Mouse (Mus musculus): ENCODE data around the gene Akap6. TPM values are rescaled to one million over a fixed set of nuclear protein-coding genes. Genes with fewer than 3 reads are reported as not detected.
A peak's percentile ranks its signal among the peaks of the same experiment; 100 is the strongest.
"Not testable (repeated sequence)": the region's sequence is repeated elsewhere in the genome, so short reads cannot be mapped to it uniquely, and the experiment has no call there.

The Akap6 gene
- total and polyA plus RNA-seq, 3 experiments, result 0.12 to 0.42 (median 0.33) TPM

DNA sequence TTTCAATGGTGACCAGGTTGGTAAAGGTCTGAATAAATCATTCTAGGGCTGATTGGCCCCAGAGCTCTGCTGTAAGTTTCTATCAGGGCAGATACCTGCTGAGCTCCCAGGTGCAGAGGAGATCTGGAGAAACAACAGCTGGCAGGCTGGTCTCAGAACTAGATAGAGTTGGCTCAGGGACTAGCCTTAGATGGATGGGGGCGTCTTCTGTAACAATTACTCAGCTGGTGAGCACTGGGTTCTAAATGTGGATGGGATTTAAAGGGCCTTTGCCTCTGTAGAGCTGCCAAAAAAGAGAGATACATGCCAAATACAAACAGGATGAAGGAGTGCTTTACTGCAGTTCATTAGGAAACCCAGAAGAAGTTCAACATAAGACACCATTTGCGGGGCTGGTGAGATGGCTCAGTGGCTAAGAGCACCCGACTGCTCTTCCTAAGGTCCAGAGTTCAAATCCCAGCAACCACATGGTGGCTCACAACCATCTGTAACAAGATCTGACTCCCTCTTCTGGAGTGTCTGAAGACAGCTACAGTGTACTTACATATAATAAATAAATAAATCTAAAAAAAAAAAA, 24.9 kb downstream of the Akap6 start:
- H3K27ac ChIP-seq (ENCODE audit: insufficient read depth, low read depth); H3K36me3 ChIP-seq (replicated peaks in 1 of 2; ENCODE audit: control insufficient read depth in 1 of 2, insufficient read depth in 1 of 2, low read length in 1 of 2); H3K4me3 ChIP-seq (replicated peaks in 1 of 3; ENCODE audit: low read depth in 2 of 3, low read length in 2 of 3, poor library complexity in 1 of 3); H3K9me3 ChIP-seq (replicated peaks; ENCODE audit: low read length); dilution Hi-C loops (cut with MboI; ENCODE audit: extremely low pct_ligation_motif_present, extremely low pct_unique_long_range_greater_than_20kb, low sequenced_read_pairs); H3K27me3 ChIP-seq (replicated peaks); in situ Hi-C loops (cut with MboI; ENCODE audit: low pct_ligation_motif_present, low pct_unique_long_range_greater_than_20kb, low sequenced_read_pairs); DNase-seq (ENCODE audit: extremely low read depth); H3K4me2 ChIP-seq (ENCODE audit: insufficient read depth, low read depth, poor library complexity, severe bottlenecking); H3K79me2 ChIP-seq (replicated peaks; ENCODE audit: control insufficient read depth, extremely low read depth, insufficient read depth, poor library complexity, severe bottlenecking); H3K9ac ChIP-seq (ENCODE audit: insufficient read depth, low read depth): not testable (repeated sequence)
- peak; percentile 71 for TF ChIP-seq TBP (conservative IDR thresholded peaks at IDR 0.05; ENCODE audit: low read depth, low read length)
- peaks cover 4 to 12% of the 10 kb centered on the region in 2 experiments for H3K4me1 ChIP-seq (ENCODE audit: control insufficient read depth in 1 of 2, insufficient read depth in 2 of 2)

DNA sequence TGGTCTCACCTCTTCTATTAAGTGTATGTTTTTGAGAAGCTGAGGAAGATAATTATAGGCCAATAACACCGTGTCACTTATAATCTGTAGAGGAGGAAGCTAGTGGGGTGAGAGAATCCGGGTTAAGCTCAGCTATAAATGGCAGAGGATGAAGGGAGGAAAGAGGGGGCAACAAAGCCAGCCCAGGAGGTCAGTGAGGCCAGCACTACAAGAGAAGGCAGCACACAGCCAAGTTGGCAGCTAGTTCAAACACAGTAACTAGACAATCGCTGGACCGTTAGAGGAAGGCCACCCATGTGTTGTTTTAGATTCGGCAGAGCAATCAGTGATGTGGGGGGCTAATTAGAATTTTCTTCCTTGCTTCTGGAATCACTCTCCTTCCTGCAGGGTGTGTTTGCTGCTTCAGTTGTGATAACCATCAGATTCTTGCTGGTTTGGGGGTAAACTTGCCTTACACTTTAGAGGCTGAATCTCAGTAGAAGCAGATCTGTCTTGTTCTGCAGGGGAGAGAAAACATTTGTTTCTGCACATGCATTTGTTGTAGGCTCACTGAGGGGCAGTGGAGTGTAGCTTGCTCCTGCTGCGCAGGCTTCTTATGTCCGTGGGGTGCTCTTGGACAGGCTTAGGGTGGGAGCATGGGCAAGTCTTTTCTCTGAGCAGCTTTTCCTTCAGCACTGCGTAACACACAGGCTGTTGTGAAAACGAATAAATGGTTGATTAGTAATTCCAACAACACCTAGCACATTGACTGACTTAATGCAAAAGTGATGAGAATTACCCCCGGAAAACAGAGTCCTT, 27.4 kb downstream of the Akap6 start:
- in situ Hi-C loops (cut with MboI; ENCODE audit: low pct_ligation_motif_present, low pct_unique_long_range_greater_than_20kb, low sequenced_read_pairs) (no loop called here), dilution Hi-C loops (cut with MboI; ENCODE audit: extremely low pct_ligation_motif_present, extremely low pct_unique_long_range_greater_than_20kb, low sequenced_read_pairs) (no loop called here)
- H3K27me3 ChIP-seq (replicated peaks), result no peaks in the 10 kb centered on the region
- no peak overlapping the region for H3K4me3 ChIP-seq (replicated peaks in 1 of 3; ENCODE audit: low read depth in 2 of 3, low read length in 2 of 3, poor library complexity in 1 of 3)
- no peak for DNase-seq (ENCODE audit: extremely low read depth)
- no peak overlapping the region for H3K27ac ChIP-seq (ENCODE audit: insufficient read depth, low read depth)
- TF ChIP-seq TBP (conservative IDR thresholded peaks at IDR 0.05; ENCODE audit: low read depth, low read length) (no peak), MYC (IDR thresholded peaks at IDR 0.05; ENCODE audit: low read depth, low read length) (no peak), ZNF384 (IDR thresholded peaks at IDR 0.05; ENCODE audit: low read depth, low read length) (no peak), MAFK (IDR thresholded peaks at IDR 0.05; ENCODE audit: insufficient replicate concordance, low read length) (no peak), IRF4 (IDR thresholded peaks at IDR 0.05; ENCODE audit: low read depth, low read length) (no peak), BHLHE40 (IDR thresholded peaks at IDR 0.05; ENCODE audit: low read depth, low read length) (no peak), ZMIZ1 (IDR thresholded peaks at IDR 0.05; ENCODE audit: low read depth, low read length) (no peak)
- no peaks in the 10 kb centered on the region for H3K79me2 ChIP-seq (replicated peaks; ENCODE audit: control insufficient read depth, extremely low read depth, insufficient read depth, poor library complexity, severe bottlenecking)
- no peak overlapping the region for H3K9ac ChIP-seq (ENCODE audit: insufficient read depth, low read depth)
- H3K4me1 ChIP-seq (ENCODE audit: control insufficient read depth in 1 of 2, insufficient read depth in 2 of 2), result peaks cover 4 to 12% of the 10 kb centered on the region in 2 experiments
- no peaks in the 10 kb centered on the region for H3K36me3 ChIP-seq (replicated peaks in 1 of 2; ENCODE audit: control insufficient read depth in 1 of 2, insufficient read depth in 1 of 2, low read length in 1 of 2)
- no peaks in the 10 kb centered on the region for H3K9me3 ChIP-seq (replicated peaks; ENCODE audit: low read length)
- no peak overlapping the region for H3K4me2 ChIP-seq (ENCODE audit: insufficient read depth, low read depth, poor library complexity, severe bottlenecking)

DNA sequence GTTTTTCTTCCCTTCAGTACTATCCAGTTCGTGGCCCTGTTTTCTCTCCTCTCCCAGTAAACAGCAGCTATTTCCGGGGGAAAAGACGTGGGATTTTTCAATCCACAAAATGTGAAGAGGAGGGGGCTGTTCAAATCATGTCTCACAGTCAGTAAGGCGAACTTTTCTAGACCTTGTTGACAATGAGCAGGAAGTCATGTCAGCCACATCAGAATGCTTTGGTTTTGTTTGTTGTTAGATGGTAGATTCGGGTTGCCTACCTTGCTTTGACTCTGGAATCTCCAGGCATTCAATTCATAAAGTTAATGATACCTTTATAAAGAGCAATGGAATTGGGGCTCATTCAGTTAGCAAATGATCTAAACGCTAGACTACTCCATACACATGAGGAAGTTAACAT, 30.2 kb downstream of the Akap6 start:
- TF ChIP-seq NELFE (IDR thresholded peaks at IDR 0.05; ENCODE audit: low read depth, low read length) (no peak), USF2 (conservative IDR thresholded peaks at IDR 0.05; ENCODE audit: low read depth, low read length) (no peak)
- no peaks in the 10 kb centered on the region for H3K36me3 ChIP-seq (replicated peaks in 1 of 2; ENCODE audit: control insufficient read depth in 1 of 2, insufficient read depth in 1 of 2, low read length in 1 of 2)
- no peak overlapping the region for H3K4me2 ChIP-seq (ENCODE audit: insufficient read depth, low read depth, poor library complexity, severe bottlenecking)
- no peak overlapping the region for H3K4me3 ChIP-seq (replicated peaks in 1 of 3; ENCODE audit: low read depth in 2 of 3, low read length in 2 of 3, poor library complexity in 1 of 3)
- H3K4me1 ChIP-seq (ENCODE audit: control insufficient read depth in 1 of 2, insufficient read depth in 2 of 2), result no peaks in the 10 kb centered on the region
- dilution Hi-C loops (cut with MboI; ENCODE audit: extremely low pct_ligation_motif_present, extremely low pct_unique_long_range_greater_than_20kb, low sequenced_read_pairs) (no loop called here), in situ Hi-C loops (cut with MboI; ENCODE audit: low pct_ligation_motif_present, low pct_unique_long_range_greater_than_20kb, low sequenced_read_pairs) (no loop called here)
- no peaks in the 10 kb centered on the region for H3K27me3 ChIP-seq (replicated peaks)
- no peak for DNase-seq (ENCODE audit: extremely low read depth)
- no peaks in the 10 kb centered on the region for H3K9me3 ChIP-seq (replicated peaks; ENCODE audit: low read length)
- H3K79me2 ChIP-seq (replicated peaks; ENCODE audit: control insufficient read depth, extremely low read depth, insufficient read depth, poor library complexity, severe bottlenecking), result no peaks in the 10 kb centered on the region
- H3K27ac ChIP-seq (ENCODE audit: insufficient read depth, low read depth), result no peak overlapping the region
- no peak overlapping the region for H3K9ac ChIP-seq (ENCODE audit: insufficient read depth, low read depth)

DNA sequence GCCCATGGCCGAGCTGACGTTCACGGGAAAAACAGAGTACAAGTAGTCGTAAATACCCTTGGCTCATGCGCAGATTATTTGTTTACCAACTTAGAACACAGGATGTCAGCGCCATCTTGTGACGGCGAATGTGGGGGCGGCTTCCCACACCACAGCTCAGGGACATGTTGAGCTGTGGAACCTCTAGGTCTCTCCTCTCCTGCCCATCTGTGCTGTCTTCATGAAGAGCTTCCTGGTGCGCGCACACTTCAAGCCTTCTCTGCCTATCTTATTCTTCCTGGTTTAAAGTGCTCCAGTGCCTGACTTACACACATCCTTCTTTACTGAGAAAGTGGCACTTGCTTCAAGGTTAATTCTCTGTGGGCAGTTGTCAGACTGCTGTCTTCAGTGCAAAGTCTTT, 36.0 kb downstream of the Akap6 start:
- H3K27ac ChIP-seq (ENCODE audit: insufficient read depth, low read depth); H3K4me3 ChIP-seq (replicated peaks in 1 of 3; ENCODE audit: low read depth in 2 of 3, low read length in 2 of 3, poor library complexity in 1 of 3); H3K4me1 ChIP-seq (ENCODE audit: control insufficient read depth in 1 of 2, insufficient read depth in 2 of 2); H3K4me2 ChIP-seq (ENCODE audit: insufficient read depth, low read depth, poor library complexity, severe bottlenecking); in situ Hi-C loops (cut with MboI; ENCODE audit: low pct_ligation_motif_present, low pct_unique_long_range_greater_than_20kb, low sequenced_read_pairs); H3K36me3 ChIP-seq (replicated peaks in 1 of 2; ENCODE audit: control insufficient read depth in 1 of 2, insufficient read depth in 1 of 2, low read length in 1 of 2); DNase-seq (ENCODE audit: extremely low read depth); H3K79me2 ChIP-seq (replicated peaks; ENCODE audit: control insufficient read depth, extremely low read depth, insufficient read depth, poor library complexity, severe bottlenecking); dilution Hi-C loops (cut with MboI; ENCODE audit: extremely low pct_ligation_motif_present, extremely low pct_unique_long_range_greater_than_20kb, low sequenced_read_pairs); H3K9me3 ChIP-seq (replicated peaks; ENCODE audit: low read length); H3K9ac ChIP-seq (ENCODE audit: insufficient read depth, low read depth); H3K27me3 ChIP-seq (replicated peaks): not testable (repeated sequence)
